Mouse (Mus musculus): ENCODE measurements around the gene 0610030E20Rik.

Gene 0610030E20Rik
- long read RNA-seq, experiment 1, full-length matches to known transcripts = 23 of 29 reads
- long read RNA-seq, experiment 1, partial matches to known transcripts = 6 of 29 reads
- long read RNA-seq, experiment 1, other reads (novel, unspliced or antisense) = 0 of 29 reads
- long read RNA-seq, experiment 2, full-length matches to known transcripts = 30 of 37 reads
- long read RNA-seq, experiment 2, partial matches to known transcripts = 5 of 37 reads
- long read RNA-seq, experiment 2, other reads (novel, unspliced or antisense) = 2 of 37 reads

DNA sequence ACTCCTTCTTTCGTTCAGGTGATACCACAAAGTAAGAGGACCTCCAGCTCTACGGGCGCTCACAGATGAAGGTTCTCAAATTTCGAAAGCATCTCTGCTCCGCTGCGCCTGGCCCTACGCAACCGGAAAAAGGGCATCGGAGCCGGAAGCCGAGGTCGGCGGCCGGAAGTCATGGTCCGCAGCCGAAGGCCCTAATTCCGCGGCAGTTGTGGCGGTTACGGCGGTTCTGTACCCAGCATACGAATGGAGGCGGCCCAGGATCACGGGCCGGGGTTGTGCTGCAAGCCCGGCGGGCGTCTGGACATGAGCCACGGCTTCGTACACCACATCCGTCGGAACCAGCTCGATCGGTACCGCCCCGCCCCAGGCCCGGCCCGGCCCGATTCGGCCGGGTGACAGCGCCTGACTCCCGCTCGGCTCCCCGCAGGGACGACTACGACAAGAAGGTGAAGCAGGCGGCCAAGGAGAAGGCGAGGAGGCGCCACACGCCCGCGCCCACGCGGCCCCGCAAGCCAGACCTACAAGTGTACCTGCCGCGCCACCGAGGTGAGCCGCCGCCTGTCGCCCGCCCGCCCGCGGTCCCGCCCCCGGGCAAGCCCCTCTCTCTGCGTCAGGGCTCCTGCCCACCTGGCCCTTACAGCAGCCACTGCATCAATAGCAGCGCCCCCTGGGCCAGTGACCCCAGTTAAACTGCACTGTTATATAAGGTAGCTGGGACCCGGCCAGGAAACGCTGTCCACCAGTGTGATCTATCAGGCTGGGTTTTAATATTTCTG is at the start of gene 0610030E20Rik:
TSS of gene 0610030E20Rik (plus strand) at position 152 of the 776 bp plus-strand sequence.
- intact Hi-C loops (cut with DNase I) = no loop called here

GRCm38 (mm10) chr6:72297825-72298224 is 49.3 kb upstream of the 0610030E20Rik start:
- intact Hi-C loops (cut with DNase I) = no loop called here

DNA sequence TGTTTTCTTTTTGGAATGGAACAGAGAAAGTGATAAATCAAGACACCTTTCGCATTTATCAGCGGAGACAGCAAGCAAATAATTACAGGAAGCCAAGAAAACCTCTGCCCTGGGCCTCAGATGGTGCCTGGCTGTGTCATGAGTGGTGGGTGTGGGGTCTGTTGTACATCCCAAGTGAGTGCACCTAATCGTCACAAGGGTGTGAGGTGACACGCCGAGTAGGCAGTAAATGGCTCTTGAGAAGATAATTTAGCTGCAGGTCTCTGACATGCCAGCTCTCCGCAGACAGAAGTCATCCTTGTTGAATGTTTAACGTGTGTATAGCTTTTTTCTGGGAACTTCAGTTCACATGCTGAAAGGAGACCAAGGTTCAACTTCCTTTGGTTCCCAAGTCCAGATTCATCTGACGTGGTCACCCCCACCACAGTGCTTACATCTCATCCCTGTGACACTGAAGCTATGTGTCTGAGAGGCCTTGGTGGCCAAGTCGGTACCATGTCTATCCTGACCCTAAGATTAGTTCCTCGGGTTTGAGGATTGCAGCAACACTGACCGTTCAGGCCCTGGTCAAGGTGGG is 44.7 kb upstream of the 0610030E20Rik start:
- intact Hi-C loops (cut with DNase I) = no loop called here

DNA sequence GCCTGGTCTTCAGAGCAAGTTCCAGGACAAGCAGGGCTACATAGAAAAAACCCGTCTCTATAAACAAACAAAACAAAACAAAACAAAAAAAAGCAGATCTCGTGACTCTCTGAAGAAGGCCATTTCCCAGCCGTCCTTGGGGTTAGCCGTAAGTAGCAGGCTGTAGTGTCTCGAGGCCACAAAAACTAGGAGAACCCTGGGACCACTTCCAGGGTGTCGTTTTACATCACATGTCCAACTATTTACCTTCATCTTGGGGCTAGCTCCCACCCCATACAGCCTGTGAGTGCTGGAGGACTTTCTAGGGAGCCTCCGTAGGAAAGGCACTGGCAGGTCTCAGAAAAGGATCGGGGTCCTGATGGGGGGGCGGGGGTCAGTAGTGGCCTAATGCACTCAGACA is 43.6 kb upstream of the 0610030E20Rik start:
- intact Hi-C loops (cut with DNase I) = no loop called here

DNA sequence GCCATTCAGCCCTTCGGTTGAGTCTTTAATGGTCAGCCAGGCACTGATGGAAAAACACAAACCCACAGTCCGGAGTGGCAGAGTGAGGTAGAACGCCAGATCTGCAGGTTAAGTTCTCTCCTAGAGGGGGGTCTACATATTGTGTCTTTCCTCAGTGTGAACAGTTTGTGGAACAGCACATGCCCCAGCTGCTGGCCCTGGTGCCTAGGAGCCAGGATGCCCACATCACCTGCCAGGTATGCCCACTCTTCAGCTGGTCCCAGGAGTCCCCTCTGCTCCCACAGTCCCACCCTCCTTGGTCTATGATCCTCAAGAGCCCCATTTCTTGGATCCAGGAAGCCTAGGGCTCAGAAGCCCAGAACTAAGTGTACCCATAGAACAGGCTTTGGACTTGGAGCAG is 34.9 kb upstream of the 0610030E20Rik start:
- intact Hi-C loops (cut with DNase I) = no loop called here

GRCm38 (mm10) chr6:72313124-72313867 is 33.8 kb upstream of the 0610030E20Rik start:
- intact Hi-C loops (cut with DNase I) = no loop called here

DNA sequence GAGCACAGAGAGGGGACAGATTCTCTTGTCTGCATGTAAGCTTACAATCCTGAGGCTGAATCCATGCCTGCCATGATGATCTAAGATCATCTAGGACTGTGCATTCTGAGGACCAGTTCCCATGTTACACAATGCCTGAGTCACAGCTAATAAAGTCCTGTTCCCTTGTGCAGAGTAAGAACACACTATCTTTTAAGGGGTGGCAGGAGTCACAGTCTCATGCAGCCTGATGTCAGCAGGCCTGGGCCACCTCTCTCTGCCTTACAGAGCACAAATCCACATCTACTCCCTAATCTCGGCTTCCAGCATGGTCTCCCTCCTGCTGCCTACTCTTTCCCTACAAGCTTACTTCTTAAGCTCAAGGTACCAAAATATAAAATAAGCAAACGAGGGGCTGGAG is 31.7 kb upstream of the 0610030E20Rik start:
- intact Hi-C loops (cut with DNase I) = loop anchor here (5.0 kb wide), 1 partner anchor 33 kb away; no protein-coding TSS in a partner anchor

DNA sequence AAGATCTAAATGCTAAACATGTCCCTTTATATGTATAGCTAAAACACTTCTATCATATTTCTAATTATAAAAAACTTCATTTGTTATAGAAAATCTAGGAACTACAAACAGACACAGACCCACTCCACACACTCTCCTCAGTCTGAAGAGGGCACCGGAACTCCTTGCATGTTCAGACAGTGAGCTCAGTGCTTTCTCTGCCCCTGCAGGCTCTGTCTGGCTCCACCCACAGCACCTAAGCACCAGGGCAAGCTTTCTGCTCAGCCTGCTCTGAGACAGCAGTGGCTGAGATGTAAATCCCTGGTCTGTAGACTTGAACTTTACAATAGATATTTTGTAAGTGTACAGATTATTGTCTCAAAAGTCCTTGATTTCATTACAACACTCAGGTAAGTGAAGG is 31.1 kb upstream of the 0610030E20Rik start:
- intact Hi-C loops (cut with DNase I) = loop anchor here (5.0 kb wide), 1 partner anchor 34 kb away; no protein-coding TSS in a partner anchor

DNA sequence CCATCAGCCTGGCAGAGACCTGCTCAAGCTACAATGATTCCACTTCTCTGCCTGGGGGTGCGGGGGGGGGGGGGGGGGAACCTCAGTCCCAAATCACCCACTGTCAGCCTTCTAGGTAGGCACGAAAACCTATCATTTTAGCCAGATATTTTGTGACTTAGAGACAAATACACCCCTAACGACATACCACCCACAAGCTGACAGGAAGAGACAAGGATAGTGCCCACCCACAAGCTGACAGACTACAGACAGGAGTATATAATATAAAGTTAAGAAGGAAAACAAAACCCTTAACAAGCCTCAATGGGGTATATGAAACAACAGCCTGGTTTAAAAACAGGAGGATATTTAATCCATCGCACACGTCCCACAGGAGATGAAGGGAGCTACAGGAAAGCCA is 28.7 kb upstream of the 0610030E20Rik start:
- intact Hi-C loops (cut with DNase I) = loop anchor here (5.0 kb wide), 1 partner anchor 36 kb away; no protein-coding TSS in a partner anchor

- intact Hi-C loops (cut with DNase I) = loop anchor here (5.0 kb wide), 1 partner anchor 37 kb away; no protein-coding TSS in a partner anchor
These were observed 28.1 kb upstream of the 0610030E20Rik start for GRCm38 (mm10) chr6:72319019-72319418.

DNA sequence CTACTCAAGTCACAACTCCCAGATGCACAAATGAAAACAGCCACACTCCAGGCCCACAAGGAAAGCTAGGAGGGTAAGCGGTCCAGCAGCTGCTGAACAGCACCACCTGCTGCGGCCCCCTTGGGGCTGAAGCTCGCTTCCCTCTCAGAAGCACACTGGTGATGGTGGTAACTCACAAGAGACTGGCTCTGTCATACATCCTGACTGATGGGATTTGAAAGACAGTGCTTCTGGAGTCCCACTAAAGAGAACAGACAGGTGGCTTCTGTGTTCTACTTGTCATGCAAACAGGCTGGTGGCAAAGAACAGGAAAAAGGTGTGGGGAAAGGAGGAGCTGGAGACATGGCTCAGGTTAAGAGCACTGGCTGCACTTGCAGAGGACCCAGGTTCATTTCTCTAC is 24.2 kb upstream of the 0610030E20Rik start:
- intact Hi-C loops (cut with DNase I) = no loop called here

- intact Hi-C loops (cut with DNase I) = no loop called here
These were observed 23.2 kb upstream of the 0610030E20Rik start for GRCm38 (mm10) chr6:72323786-72324508.

DNA sequence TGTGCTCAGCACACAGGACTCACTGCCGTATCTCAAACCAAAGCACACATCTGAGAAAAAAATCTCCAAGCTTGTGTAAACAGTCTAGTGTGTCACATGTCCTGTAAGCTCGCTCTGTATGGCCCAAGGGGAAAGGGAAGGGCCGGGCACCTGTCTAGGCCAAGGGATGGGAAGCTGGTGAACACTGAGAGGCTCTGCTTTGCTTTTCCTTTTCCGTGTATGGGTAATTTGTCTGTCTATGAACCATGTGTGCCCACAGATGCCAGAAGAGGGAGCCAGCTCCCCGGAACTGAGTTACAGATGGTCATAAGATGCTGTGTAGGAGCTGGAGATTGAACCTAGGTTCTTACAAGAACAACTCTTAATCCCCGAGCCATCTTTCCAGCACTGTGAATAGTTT is 20.8 kb upstream of the 0610030E20Rik start:
- intact Hi-C loops (cut with DNase I) = no loop called here

- intact Hi-C loops (cut with DNase I) = no loop called here
These were observed 18.1 kb upstream of the 0610030E20Rik start for GRCm38 (mm10) chr6:72329019-72329418.

- intact Hi-C loops (cut with DNase I) = loop anchor here (10.0 kb wide), 1 partner anchor 445 kb away; no protein-coding TSS in a partner anchor
These were observed 17.0 kb upstream of the 0610030E20Rik start for GRCm38 (mm10) chr6:72330133-72330532.

DNA sequence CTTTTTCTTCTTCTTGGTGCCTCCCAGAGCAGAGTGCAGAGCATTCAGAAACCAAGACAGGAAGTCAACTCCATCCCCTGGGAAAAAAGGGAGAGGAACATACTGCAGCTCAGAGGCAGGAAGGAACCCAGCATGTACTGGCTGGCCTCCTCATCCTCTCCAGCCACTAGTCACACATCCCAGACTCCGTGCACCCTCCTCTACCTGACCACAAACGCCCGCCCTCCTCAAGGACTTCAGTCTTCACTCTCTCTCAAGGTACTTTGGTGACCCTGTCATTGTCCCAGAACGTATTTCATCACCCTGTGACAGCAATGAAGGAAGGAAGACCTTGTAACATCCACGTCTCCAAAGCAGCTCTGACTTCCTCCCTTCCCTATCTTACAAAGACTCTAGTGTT is 14.0 kb upstream of the 0610030E20Rik start:
- intact Hi-C loops (cut with DNase I) = loop anchor here (10.0 kb wide), 1 partner anchor 448 kb away; no protein-coding TSS in a partner anchor

GRCm38 (mm10) chr6:72340481-72340880 is 6.6 kb upstream of the 0610030E20Rik start:
- intact Hi-C loops (cut with DNase I) = no loop called here

- intact Hi-C loops (cut with DNase I) = no loop called here
These were observed 2.6 kb upstream of the 0610030E20Rik start for GRCm38 (mm10) chr6:72344396-72345073.

- intact Hi-C loops (cut with DNase I) = no loop called here
These were observed 2.0 kb upstream of the 0610030E20Rik start, which contains the start of gene Usp39 for GRCm38 (mm10) chr6:72345074-72345567. TSS of gene Usp39 (minus strand) at chr6:72345184.

DNA sequence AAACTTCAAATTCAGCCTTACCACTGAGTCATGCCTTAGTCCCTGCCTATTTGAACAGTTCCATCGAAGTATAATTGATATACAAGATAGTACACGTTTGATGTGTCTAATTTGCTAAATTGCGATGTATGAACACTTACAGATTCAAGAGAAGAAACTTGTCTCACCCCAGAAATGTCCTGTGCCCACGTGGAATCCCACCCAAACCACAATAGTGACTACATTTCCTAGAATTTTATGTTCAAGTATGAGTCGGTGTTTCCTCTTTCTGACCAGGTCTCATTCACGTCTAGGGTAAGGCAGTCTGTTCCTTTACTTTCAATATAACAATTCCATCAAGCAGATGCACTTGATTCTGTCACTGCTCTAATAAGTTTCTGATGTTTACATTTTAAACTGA is 1.5 kb upstream of the 0610030E20Rik start:
- intact Hi-C loops (cut with DNase I) = no loop called here

All from adrenal gland (tissue).